Mouse (Mus musculus) lung, adult 2 months (tissue): ENCODE data around the gene Josd1. TPM values are rescaled to one million over a fixed set of nuclear protein-coding genes. Genes with fewer than 3 reads are reported as not detected.
A peak's percentile ranks its signal among the peaks of the same experiment; 100 is the strongest.

Experiments used
- DNase-seq: peaks from one replicate; pipeline ENCODE4 v3.0.0; 2022
- H3K4me1 ChIP-seq: fragments of 200-500 bp; 2 replicates; pipeline ENCODE4 v1.6.1; 2011; ENCODE audit warnings: low read length; ENCODE audit not compliant: control insufficient read depth, insufficient read depth
- H3K4me3 ChIP-seq: fragments of 200-500 bp; replicated peaks from 2 replicates; pipeline ENCODE3; 2011; ENCODE audit warnings: low read depth, mild to moderate bottlenecking, control low read depth, low read length; ENCODE audit errors: extremely low read depth
- CTCF ChIP-seq: fragments of 200-500 bp; IDR thresholded peaks from 2 replicates; pipeline ENCODE4 v1.5.1; 2011; ENCODE audit warnings: mild to moderate bottlenecking, low read length, control low read depth; ENCODE audit not compliant: insufficient read depth
- POLR2A ChIP-seq: fragments of 200-500 bp; IDR thresholded peaks from 2 replicates; pipeline ENCODE4 v1.6.1; 2011; ENCODE audit warnings: low read depth, mild to moderate bottlenecking, control low read depth, low read length, borderline replicate concordance; ENCODE audit errors: extremely low read depth
- WGBS: fragments of 180-500 bp; shearing (Covaris S2); methylation state at CpG from one replicate; pipeline ENCODE4 v1.1.7; 2018; 5-methylcytosine and 5-hydroxymethylcytosine counted together
- polyA plus RNA-seq: library from polyadenylated mRNA; depleted of rRNA; stranded (reverse); fragments of >200 nt; gene quantifications from 2 replicates; pipeline ENCODE4 v1.2.3, GENCODE M21; 2012; rRNA removed

The Josd1 gene
- polyA plus RNA-seq, result 16.3 and 22.2 TPM in 2 replicates

DNA sequence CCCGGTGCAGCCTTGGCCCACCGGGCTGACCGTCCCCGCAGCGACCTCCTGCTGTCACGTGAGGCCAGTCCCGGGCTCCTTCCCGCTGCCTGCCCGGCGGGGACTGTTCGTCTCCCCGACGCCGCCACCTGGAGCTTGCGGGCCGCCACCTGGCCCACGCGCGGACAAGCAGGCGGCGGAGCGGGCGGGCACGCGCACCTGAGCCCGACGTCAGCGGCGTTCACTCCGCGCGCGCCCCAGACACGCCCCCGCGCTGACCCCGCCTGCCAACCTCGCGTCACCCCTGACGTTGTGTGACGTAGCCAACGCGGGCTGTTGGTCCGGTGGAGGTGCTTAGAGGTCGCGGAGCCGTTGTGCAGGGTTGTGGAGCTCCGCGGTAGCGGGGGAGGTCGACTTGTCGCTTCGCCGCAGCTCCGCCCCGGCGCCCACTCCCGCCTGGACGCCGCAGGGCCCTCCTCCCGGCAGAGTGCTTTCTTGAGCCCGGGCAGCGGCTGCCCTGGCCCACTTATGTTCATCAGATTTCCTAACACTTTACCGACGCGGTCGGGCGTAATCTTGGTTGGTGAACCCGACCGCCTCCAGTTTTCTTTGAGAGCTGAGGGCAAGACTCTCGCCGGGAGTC lies at the start of gene Josd1:
TSS of gene Josd1 (minus strand) at position 274 of the 622 bp plus-strand sequence.
- TF ChIP-seq CTCF, result no peak
- peak; percentile 91; the same call in 1 of the 2 replicates for TF ChIP-seq POLR2A
- peak; percentile 99 for DNase-seq
- WGBS, result under 1% methylated on average over 72 of the region's 72 CpGs
- peaks cover 35% of the 10 kb centered on the region for H3K4me1 ChIP-seq
- peak within 1 kb of the TSS; percentile 86 for H3K4me3 ChIP-seq

DNA sequence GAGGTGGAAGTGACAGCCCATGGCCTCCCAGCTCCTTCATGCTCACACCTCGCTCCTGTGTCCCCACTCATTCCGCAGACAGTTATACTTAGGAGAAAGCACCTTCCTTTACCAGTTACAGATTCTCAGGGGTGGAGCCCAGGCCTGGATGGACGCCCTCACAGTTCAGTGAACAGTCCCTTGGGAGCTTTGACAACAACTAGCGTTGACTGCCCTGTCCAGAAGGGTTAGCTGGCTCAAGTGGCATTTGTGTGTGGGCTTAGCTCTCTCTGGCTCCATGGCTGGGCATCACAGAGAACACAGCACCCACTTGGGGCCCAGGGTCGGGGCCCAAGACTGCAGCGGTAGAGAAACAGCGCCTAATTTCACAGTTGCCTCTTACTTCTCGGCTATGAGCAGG lies 46.6 kb upstream of the Josd1 start:
- DNase-seq, result no peak
- TF ChIP-seq POLR2A (no peak), CTCF (no peak)
- 83% methylated on average over 8 of the region's 8 CpGs for WGBS
- Histone ChIP-seq H3K4me3 (no peak overlapping the region), H3K4me1 (0 out of 2 replicates have a peak, but pooled peaks cover 2% of the 10 kb centered on the region)

DNA sequence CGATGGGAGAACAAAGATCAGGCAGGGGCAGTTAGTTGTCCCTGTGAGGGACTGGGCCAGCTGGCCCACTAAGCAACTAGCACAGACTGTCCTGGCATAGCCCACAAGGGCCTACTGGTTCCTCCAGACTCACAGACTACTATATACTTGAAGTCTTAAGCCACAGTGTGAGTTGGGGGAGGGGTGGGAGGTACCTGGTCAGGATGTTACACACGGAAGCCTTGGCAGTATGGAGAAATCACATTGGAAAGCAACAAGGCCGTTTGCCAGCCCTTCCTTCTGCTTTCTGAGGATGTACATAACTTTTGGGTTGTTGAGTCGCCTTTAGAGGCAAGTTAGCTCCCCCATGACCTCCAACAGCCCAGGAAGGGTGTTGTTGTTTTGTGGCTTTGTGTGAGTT lies 45.9 kb upstream of the Josd1 start:
- DNase-seq, result no peak
- Histone ChIP-seq H3K4me1 (no peaks in the 10 kb centered on the region), H3K4me3 (no peak overlapping the region)
- TF ChIP-seq POLR2A (no peak), CTCF (no peak)
- WGBS, result 73% methylated on average over 4 of the region's 4 CpGs

DNA sequence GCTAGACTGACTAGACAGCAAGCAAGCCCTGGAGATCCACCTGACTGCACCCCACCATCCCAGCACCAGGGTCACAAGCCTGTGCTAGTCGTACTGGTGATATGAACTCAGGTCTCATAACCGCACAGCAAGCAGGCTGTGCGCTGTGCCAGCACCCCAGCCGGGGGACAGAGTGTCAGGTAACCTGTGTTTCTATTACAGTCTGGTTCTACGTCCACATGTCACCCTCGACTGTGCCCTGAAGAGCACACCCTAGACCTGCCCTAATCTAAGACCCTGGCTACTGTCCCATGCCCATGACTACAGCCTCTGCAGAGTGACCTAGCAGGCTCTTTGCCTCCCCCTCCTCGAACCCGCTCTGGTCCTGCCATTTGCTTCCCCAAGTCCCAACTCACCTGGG lies 45.5 kb upstream of the Josd1 start:
- Histone ChIP-seq H3K4me3 (no peak overlapping the region), H3K4me1 (no peaks in the 10 kb centered on the region)
- no peak for DNase-seq
- TF ChIP-seq POLR2A, result no peak
- TF ChIP-seq CTCF, result no peak
- 95% methylated on average over 8 of the region's 8 CpGs for WGBS

DNA sequence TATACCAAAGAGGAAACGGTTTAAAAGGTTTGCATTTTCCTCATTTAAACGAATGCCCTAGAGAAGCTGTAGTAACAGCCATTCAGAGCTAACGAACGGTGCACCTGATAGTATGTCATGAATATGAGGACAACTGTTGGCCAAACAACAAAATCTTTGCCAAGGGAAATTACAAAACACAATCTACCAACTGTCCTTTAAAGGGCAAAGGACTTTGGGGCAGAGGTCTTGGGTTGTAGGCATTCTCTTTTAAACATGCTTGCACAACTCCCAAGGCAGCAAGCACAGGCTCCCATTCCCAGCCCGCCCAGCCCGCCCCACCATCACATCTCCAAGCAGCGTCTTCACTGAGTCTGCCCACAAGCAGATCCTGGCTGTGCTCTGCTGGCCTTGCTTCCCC lies 43.8 kb upstream of the Josd1 start:
- TF ChIP-seq POLR2A (no peak), CTCF (no peak)
- Histone ChIP-seq H3K4me1 (no peaks in the 10 kb centered on the region), H3K4me3 (no peak overlapping the region)
- DNase-seq, result no peak
- WGBS, result 86% methylated on average over 7 of the region's 7 CpGs

DNA sequence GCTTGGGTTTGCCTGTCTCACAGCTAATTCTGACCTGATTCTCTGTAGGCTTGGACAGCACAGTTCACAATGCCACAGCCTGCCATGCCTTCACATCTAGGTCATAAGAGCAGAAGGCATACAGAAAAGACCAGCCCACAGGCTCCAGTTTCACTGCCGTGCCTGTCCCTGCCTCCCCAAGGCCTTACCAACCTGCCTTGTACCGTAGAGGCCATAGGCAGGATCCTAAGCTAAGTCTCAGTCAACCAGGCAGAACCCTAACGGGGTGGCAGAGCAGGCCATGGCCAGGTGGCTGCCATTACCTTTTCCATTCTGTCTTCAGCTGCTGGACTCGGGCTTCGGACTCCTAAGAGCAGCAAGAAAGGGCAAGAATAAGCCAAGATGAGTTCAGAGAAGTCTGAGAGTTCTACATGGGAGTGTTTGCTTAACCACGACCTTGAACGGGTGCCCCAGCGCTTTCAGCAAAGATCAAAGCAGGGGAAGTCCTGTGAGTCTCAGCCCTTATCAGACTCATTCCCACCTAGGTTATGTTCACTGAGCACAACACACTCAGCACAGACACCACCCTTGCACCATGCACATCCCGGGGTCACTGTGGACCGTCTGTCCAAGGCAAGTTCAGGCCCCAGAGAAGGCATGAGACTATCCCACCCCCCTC lies 41.1 kb upstream of the Josd1 start:
- DNase-seq, result no peak
- TF ChIP-seq CTCF (no peak), POLR2A (no peak)
- Histone ChIP-seq H3K4me1 (no peaks in the 10 kb centered on the region), H3K4me3 (no peak overlapping the region)
- 70% methylated on average over 10 of the region's 10 CpGs for WGBS

DNA sequence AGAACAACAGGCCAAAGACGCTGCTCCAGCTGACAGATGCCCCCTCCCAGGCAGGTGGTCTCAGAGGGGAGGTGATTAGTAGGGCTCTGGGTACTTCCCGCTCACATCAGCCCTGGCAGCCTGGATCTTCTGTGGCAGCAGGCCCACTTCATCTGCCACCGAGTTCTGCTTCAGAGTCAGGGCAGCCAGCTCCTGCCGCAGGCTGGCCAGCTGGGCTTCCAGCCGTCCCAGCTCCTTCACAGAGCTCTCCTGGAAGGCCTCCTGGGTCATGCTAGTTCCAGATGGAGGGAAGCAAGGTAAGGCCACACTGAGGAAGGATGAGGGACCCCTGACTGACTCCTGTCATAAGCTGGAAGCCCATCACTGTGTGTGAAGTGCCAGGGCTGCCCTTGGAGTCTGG lies 40.6 kb upstream of the Josd1 start:
- TF ChIP-seq POLR2A (no peak), CTCF (no peak)
- Histone ChIP-seq H3K4me3 (no peak overlapping the region), H3K4me1 (no peaks in the 10 kb centered on the region)
- no peak for DNase-seq
- 82% methylated on average over 5 of the region's 5 CpGs for WGBS

DNA sequence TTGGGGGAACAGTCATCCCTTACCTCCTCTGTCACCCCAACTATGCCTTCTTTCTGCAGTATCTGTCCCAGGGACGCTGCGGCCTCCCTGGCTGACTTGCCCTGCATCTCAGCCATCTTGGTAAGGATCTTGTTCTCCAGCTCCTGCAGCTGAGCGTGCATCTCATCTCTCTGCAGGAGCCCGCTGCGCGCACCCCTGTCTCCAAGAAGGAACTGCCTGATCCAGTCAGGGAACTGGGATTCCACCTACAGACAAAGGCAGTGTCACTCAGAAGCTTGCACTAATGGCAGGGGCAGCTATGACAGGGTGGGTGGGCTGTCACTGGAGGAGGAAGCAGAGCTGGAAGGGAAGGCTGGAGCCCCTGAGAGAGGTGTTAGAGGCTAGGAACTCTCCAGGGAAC lies 40.1 kb upstream of the Josd1 start:
- WGBS, result 94% methylated on average over 6 of the region's 6 CpGs
- no peak for TF ChIP-seq CTCF
- no peak for TF ChIP-seq POLR2A
- Histone ChIP-seq H3K4me1 (no peaks in the 10 kb centered on the region), H3K4me3 (no peak overlapping the region)
- DNase-seq, result no peak

DNA sequence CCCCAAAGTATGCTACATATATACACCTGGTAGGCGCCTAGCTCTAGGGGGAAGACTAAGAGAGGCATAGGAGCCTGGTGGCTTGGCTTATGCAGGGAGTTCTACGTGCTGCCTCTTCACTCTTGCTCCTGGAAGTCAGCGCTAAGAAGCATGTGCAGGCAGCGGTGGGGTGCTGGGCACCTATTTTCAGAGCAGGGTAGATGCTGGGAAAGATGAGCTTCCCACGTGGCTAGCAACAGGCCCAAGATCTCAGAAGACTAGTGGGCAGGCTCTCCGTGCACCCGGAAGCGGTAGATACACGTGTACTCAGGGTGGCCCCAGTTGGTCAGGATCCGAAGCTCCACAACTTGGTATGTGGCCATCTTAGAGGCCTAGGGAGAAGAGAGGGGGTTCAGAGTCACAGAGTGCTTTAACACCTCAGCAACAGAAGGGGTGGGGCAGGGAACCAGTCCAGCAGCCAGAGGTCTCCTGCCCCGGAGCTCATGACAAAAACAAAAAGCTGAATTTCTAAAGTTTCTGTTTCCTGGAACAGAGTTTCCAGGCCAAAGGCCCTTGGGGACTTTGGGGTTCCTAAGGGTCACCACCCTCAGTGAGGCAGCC lies 37.6 kb upstream of the Josd1 start:
- 84% methylated on average over 11 of the region's 11 CpGs for WGBS
- H3K4me3 ChIP-seq, result no peak overlapping the region
- no peak for DNase-seq
- TF ChIP-seq POLR2A (no peak), CTCF (no peak)
- no peaks in the 10 kb centered on the region for H3K4me1 ChIP-seq

DNA sequence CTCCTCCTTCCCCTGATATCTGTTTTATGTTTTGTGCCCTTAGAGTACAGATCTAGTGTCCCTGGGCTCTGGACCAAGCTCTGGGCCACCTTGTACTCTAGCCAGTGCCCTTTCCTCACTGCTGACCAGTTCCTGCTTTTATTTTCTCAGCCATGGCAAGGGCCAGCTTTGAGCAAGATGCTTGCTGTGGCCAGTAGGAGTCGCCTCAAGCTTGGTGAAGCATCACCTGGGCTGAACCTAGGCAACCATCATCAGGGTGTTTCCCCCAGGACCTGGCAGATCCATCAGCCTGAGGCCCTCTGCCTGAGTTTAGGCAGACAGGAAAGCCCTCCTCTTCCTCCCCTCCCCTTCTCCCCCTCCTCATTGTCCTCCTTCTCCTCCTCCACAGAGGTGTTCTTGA lies 35.7 kb upstream of the Josd1 start:
- Histone ChIP-seq H3K4me1 (no peaks in the 10 kb centered on the region), H3K4me3 (no peak overlapping the region)
- WGBS, result 24% methylated on average over 1 of the region's 1 CpGs
- peak; percentile 23 for DNase-seq
- TF ChIP-seq POLR2A (no peak), CTCF (peak; percentile 70)
